Mouse (Mus musculus): ENCODE measurements around the gene Pvalb. TPM values are rescaled to one million over a fixed set of nuclear protein-coding genes. Genes with fewer than 3 reads are reported as not detected.

Gene Pvalb
- total and polyA plus RNA-seq, 3 experiments, result not detected

- Histone ChIP-seq H3K27me3 (ENCODE audit: control insufficient read depth in 1 of 2, insufficient read depth in 2 of 2, low read length in 2 of 2) (peaks cover 2 to 3% of the 10 kb centered on the region in 2 experiments), H3K79me2 (ENCODE audit: control insufficient read depth, insufficient read depth, low read length, poor library complexity) (no peaks in the 10 kb centered on the region), H3K9me3 (replicated peaks; ENCODE audit: insufficient read depth, low read length) (no peaks in the 10 kb centered on the region), H3K4me3 (ENCODE audit: control insufficient read depth in 1 of 2, insufficient read depth in 1 of 2, low read depth in 2 of 2, low read length in 2 of 2) (no peak overlapping the region), H3K9ac (ENCODE audit: control insufficient read depth, low read depth, low read length, poor library complexity, severe bottlenecking) (no peak overlapping the region), H3K4me1 (ENCODE audit: control insufficient read depth in 1 of 2, insufficient read depth in 2 of 2, low read length in 2 of 2) (no peaks in the 10 kb centered on the region), H3K27ac (ENCODE audit: control insufficient read depth, low read depth, low read length) (no peak overlapping the region), H3K36me3 (ENCODE audit: control insufficient read depth in 1 of 2, insufficient read depth in 2 of 2, low read length in 2 of 2) (no peaks in the 10 kb centered on the region)
- DNase-seq (ENCODE audit: low read depth, low spot score), result no peak
- TF ChIP-seq RAD21 (IDR thresholded peaks at IDR 0.05; ENCODE audit: low read depth, low read length), result no peak
- TF ChIP-seq MYB (IDR thresholded peaks at IDR 0.05; ENCODE audit: low read depth, low read length), result no peak
- TF ChIP-seq MYC (IDR thresholded peaks at IDR 0.05; ENCODE audit: low read depth, low read length), result no peak
- no peak for TF ChIP-seq CHD1 (IDR thresholded peaks at IDR 0.05; ENCODE audit: low read depth, low read length)
- TF ChIP-seq BHLHE40 (IDR thresholded peaks at IDR 0.05; ENCODE audit: borderline replicate concordance, low read depth, low read length), result no peak
- TF ChIP-seq ZKSCAN1 (IDR thresholded peaks at IDR 0.05; ENCODE audit: low read depth, low read length), result no peak
- TF ChIP-seq TAL1 (IDR thresholded peaks at IDR 0.05; ENCODE audit: low read length), result no peak
- no peak for TF ChIP-seq SMC3 (IDR thresholded peaks at IDR 0.05; ENCODE audit: low read depth, low read length)
- TF ChIP-seq TBP (IDR thresholded peaks at IDR 0.05; ENCODE audit: low read depth, low read length), result no peak
- TF ChIP-seq SIN3A (IDR thresholded peaks at IDR 0.05; ENCODE audit: low read length), result no peak
- TF ChIP-seq MAFK (IDR thresholded peaks at IDR 0.05; ENCODE audit: borderline replicate concordance, low read depth, low read length), result no peak
- no peak for TF ChIP-seq ZNF384 (IDR thresholded peaks at IDR 0.05; ENCODE audit: low read depth, low read length)
- TF ChIP-seq POLR2A (IDR thresholded peaks at IDR 0.05; ENCODE audit: control insufficient read depth in 1 of 2, insufficient read depth in 1 of 2, low read depth in 1 of 2, low read length in 2 of 2, poor library complexity in 1 of 2), result no peak
- TF ChIP-seq ETS1 (IDR thresholded peaks at IDR 0.05; ENCODE audit: low read depth, low read length), result no peak
- TF ChIP-seq POLR2AphosphoS5 (IDR thresholded peaks at IDR 0.05; ENCODE audit: borderline replicate concordance, low read depth, low read length), result no peak
- TF ChIP-seq EP300 (IDR thresholded peaks at IDR 0.05; ENCODE audit: low read depth in 1 of 2, low read length in 2 of 2), result no peak
- no peak for TF ChIP-seq RCOR1 (IDR thresholded peaks at IDR 0.05; ENCODE audit: low read depth, low read length)
- no peak for TF ChIP-seq TCF12 (IDR thresholded peaks at IDR 0.05; ENCODE audit: low read depth, low read length)
- no peak for TF ChIP-seq ZMIZ1 (IDR thresholded peaks at IDR 0.05; ENCODE audit: low read depth, low read length)
These were observed 16.6 kb downstream of the Pvalb start for GRCm38 (mm10) chr15:78189636-78190035.

- Histone ChIP-seq H3K4me1 (ENCODE audit: control insufficient read depth in 1 of 2, insufficient read depth in 2 of 2, low read length in 2 of 2) (no peaks in the 10 kb centered on the region), H3K9me3 (replicated peaks; ENCODE audit: insufficient read depth, low read length) (no peaks in the 10 kb centered on the region), H3K79me2 (ENCODE audit: control insufficient read depth, insufficient read depth, low read length, poor library complexity) (no peaks in the 10 kb centered on the region), H3K27me3 (ENCODE audit: control insufficient read depth in 1 of 2, insufficient read depth in 2 of 2, low read length in 2 of 2) (peaks cover 2 to 3% of the 10 kb centered on the region in 2 experiments), H3K4me3 (ENCODE audit: control insufficient read depth in 1 of 2, insufficient read depth in 1 of 2, low read depth in 2 of 2, low read length in 2 of 2) (no peak overlapping the region), H3K9ac (ENCODE audit: control insufficient read depth, low read depth, low read length, poor library complexity, severe bottlenecking) (no peak overlapping the region), H3K27ac (ENCODE audit: control insufficient read depth, low read depth, low read length) (no peak overlapping the region), H3K36me3 (ENCODE audit: control insufficient read depth in 1 of 2, insufficient read depth in 2 of 2, low read length in 2 of 2) (no peaks in the 10 kb centered on the region)
- TF ChIP-seq CHD1 (IDR thresholded peaks at IDR 0.05; ENCODE audit: low read depth, low read length) (no peak), MYB (IDR thresholded peaks at IDR 0.05; ENCODE audit: low read depth, low read length) (no peak), POLR2AphosphoS5 (IDR thresholded peaks at IDR 0.05; ENCODE audit: borderline replicate concordance, low read depth, low read length) (no peak), E2F4 (IDR thresholded peaks at IDR 0.05; ENCODE audit: borderline replicate concordance, low read depth, low read length) (no peak), ZMIZ1 (IDR thresholded peaks at IDR 0.05; ENCODE audit: low read depth, low read length) (no peak), USF1 (IDR thresholded peaks at IDR 0.05; ENCODE audit: low read depth, low read length) (no peak), TCF12 (IDR thresholded peaks at IDR 0.05; ENCODE audit: low read depth, low read length) (no peak)
- DNase-seq (ENCODE audit: low read depth, low spot score), result no peak
These were observed 17.7 kb downstream of the Pvalb start for GRCm38 (mm10) chr15:78188546-78188945.

Data from MEL (cell line).